Mouse (Mus musculus) limb, embryonic 14.5 days (tissue): Measurements from ENCODE around the gene Steap1. TPM values are rescaled to one million over a fixed set of nuclear protein-coding genes. Genes with fewer than 3 reads are reported as not detected.
A peak's percentile ranks its signal among the peaks of the same experiment; 100 is the strongest.

Source experiments
- ATAC-seq: fragments of 200-750 bp; cut with Nextera tagmentation; 2 replicates; pipeline ENCODE4 v1.8.0; 2017; ENCODE audit warnings: low read depth, moderate number of reproducible peaks, moderate TSS enrichment; ENCODE audit not compliant: low FRiP score
- DNase-seq: peaks from one replicate; pipeline ENCODE4 v3.0.0-alpha.2; 2015; ENCODE audit warnings: low spot score
- H3K27ac ChIP-seq: fragments of 300-500 bp; sonication (generic); replicated peaks from 2 replicates; pipeline ENCODE4 v1.5.1; 2014; ENCODE audit warnings: low read depth, mild to moderate bottlenecking, low read length, moderate library complexity, mixed read lengths
- H3K27me3 ChIP-seq: fragments of 300-500 bp; sonication (generic); 2 replicates; pipeline ENCODE4 v1.6.1; 2014; ENCODE audit warnings: low read length, mixed read lengths; ENCODE audit not compliant: control insufficient read depth, insufficient read depth
- H3K36me3 ChIP-seq: fragments of 300-500 bp; sonication (generic); 2 replicates; pipeline ENCODE4 v1.6.1; 2014; ENCODE audit warnings: mild to moderate bottlenecking, low read length, moderate library complexity, mixed read lengths; ENCODE audit not compliant: control insufficient read depth, insufficient read depth
- H3K4me1 ChIP-seq: fragments of 300-500 bp; sonication (generic); 2 replicates; pipeline ENCODE4 v1.6.1; 2014; ENCODE audit warnings: antibody characterized with exemption, low read length, mixed read lengths; ENCODE audit not compliant: control insufficient read depth, insufficient read depth
- H3K4me2 ChIP-seq: fragments of 300-500 bp; sonication (generic); replicated peaks from 2 replicates; pipeline ENCODE4 v1.6.1; 2014; ENCODE audit warnings: low read depth, mild to moderate bottlenecking, low read length, moderate library complexity; ENCODE audit not compliant: severe bottlenecking
- H3K4me3 ChIP-seq: fragments of 300-500 bp; sonication (generic); replicated peaks from 2 replicates; pipeline ENCODE4 v1.5.1; 2014; ENCODE audit warnings: low read length
- H3K9ac ChIP-seq: fragments of 300-500 bp; sonication (generic); 2 replicates; pipeline ENCODE4 v1.6.1; 2014; ENCODE audit warnings: mild to moderate bottlenecking, low read depth, low read length, moderate library complexity; ENCODE audit not compliant: severe bottlenecking
- H3K9me3 ChIP-seq: fragments of 300-500 bp; sonication (generic); 2 replicates; pipeline ENCODE4 v1.6.1; 2016; ENCODE audit warnings: low read length; ENCODE audit not compliant: control insufficient read depth
- POLR2A ChIP-seq: fragments of 200-500 bp; IDR thresholded peaks from 2 replicates; pipeline ENCODE4 v1.8.0; 2012; ENCODE audit warnings: inconsistent platforms, mild to moderate bottlenecking, moderate library complexity, borderline replicate concordance; ENCODE audit not compliant: insufficient read depth, insufficient read length; ENCODE audit errors: extremely low read depth
- WGBS: fragments of 180-500 bp; shearing (Covaris S2); extraction: QIAGEN DNeasy Blood & Tissue Kit; methylation state at CpG from one replicate; pipeline ENCODE4 v1.1.7; 2014; 5-methylcytosine and 5-hydroxymethylcytosine counted together
- polyA plus RNA-seq, 2 experiments: library from polyadenylated mRNA; depleted of rRNA in 1 of 2; stranded (reverse) in 1 of 2; unstranded in 1 of 2; fragments of >200 nt; fragmentation: Nextera tagmentation in 1 of 2; extraction: Ambion mirVana in 1 of 2; gene quantifications; 2 replicates each; pipeline versions ENCODE4 v1.2.1 to v1.2.3; 2012 to 2014

Gene Steap1
- polyA plus RNA-seq, 2 experiments = 3.6 to 4.7 TPM

DNA sequence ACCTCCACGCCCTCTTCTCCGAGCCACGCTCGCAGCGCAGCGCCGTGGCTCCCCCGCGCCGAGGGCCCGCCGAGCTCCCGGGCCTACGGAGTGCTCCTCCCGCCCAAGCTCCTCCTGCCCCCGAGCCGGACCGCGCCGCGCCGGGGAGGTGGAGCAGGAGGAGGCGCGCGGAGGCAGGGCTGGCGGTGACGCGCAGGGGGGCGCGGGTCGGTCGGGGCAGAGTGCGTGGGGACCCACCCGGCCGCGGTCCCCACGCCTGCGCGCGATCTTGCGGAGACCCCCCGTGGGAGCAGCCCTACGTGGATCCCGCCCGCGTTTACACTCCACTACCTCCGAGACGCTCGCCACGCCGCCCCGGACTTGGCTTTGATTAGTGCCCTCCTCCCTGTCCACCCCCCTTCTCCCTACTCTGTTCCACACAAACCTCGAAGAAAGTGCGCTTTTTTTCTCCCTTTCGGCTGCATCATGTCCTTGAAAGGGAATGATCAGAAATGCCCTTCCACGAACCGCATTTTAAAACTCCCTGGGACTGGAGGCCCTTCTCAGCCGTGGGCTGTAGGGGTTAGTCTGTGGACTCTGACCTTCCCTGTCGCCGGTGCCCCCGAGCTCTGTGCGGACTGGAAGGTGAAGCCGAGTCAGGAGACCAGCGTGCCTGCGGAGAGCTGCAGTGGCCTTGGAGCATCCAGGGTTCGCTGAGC lies 55.0 kb downstream of the Steap1 start, which contains the start of gene Steap2:
Gene Steap2, minus strand, starts transcription at position 623 of the 698 bp plus-strand sequence.
- WGBS = 2% methylated on average over 41 of the region's 66 CpGs
- Histone ChIP-seq H3K36me3 (no peaks in the 10 kb centered on the region), H3K27ac (0 out of 2 replicates have a peak within 1 kb of the TSS, but pooled peaks have one; percentile 19), H3K4me3 (peak within 1 kb of the TSS; percentile 76), H3K4me1 (0 out of 2 replicates have a peak, but pooled peaks cover 7% of the 10 kb centered on the region), H3K4me2 (peak within 1 kb of the TSS; percentile 61), H3K9ac (peak within 1 kb of the TSS; percentile 92), H3K9me3 (no peaks in the 10 kb centered on the region), H3K27me3 (no peaks in the 10 kb centered on the region)
- peak; percentile 91 for ATAC-seq
- 0 out of 2 replicates have a peak, but pooled peaks have one; percentile 39 for TF ChIP-seq POLR2A
- DNase-seq = peak; percentile 44

DNA sequence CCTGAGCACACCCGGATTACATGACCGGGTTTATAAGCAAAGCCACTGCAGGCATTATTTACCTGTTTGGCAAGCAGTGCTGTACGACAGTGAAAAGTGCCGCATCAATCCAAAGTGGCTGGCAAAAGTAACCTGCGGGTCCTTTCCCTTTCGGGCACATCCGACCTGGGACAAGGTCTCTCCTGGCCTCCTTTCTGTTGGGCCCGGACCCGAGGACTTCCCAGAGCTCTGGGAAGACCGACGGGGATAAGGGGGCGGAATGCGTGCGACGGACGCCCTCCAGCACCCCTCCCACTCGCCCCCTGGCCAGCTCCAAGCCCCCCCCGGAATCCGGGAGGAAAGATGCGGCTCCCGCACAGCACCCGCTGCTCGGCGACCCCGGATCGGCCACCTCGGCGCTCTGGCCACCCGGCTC lies 55.6 kb downstream of the Steap1 start:
- under 1% methylated on average over 24 of the region's 29 CpGs for WGBS
- no peaks in the 10 kb centered on the region for H3K36me3 ChIP-seq
- 0 out of 2 replicates have a peak overlapping the region, but pooled peaks have one; percentile 19 for H3K27ac ChIP-seq
- ATAC-seq = peak; percentile 75
- H3K4me2 ChIP-seq = peak overlapping the region; percentile 61
- peak overlapping the region; percentile 76 for H3K4me3 ChIP-seq
- no peaks in the 10 kb centered on the region for H3K27me3 ChIP-seq
- H3K9ac ChIP-seq = peak overlapping the region; percentile 92
- DNase-seq = peak; percentile 18
- no peaks in the 10 kb centered on the region for H3K9me3 ChIP-seq
- TF ChIP-seq POLR2A = no peak
- H3K4me1 ChIP-seq = peaks cover 7% of the 10 kb centered on the region; the same call in 1 of the 2 replicates

- DNase-seq (no peak), ATAC-seq (no peak)
- Histone ChIP-seq H3K9ac (no peak overlapping the region), H3K4me3 (no peak overlapping the region), H3K9me3 (no peaks in the 10 kb centered on the region), H3K4me1 (peaks cover 7% of the 10 kb centered on the region; the same call in 1 of the 2 replicates), H3K36me3 (no peaks in the 10 kb centered on the region), H3K27ac (no peak overlapping the region), H3K27me3 (no peaks in the 10 kb centered on the region), H3K4me2 (no peak overlapping the region; the same call in 1 of the 2 replicates)
- WGBS = 55% methylated on average over 4 of the region's 4 CpGs
- no peak for TF ChIP-seq POLR2A
Measured at GRCm38 (mm10) chr5:5692167-5692738, 56.9 kb downstream of the Steap1 start.

- ATAC-seq = no peak
Measured at GRCm38 (mm10) chr5:5688945-5689540, 60.1 kb downstream of the Steap1 start.

GRCm38 (mm10) chr5:5688228-5688627 lies 60.9 kb downstream of the Steap1 start:
- 55% methylated on average over 6 of the region's 6 CpGs for WGBS
- no peak overlapping the region for H3K4me2 ChIP-seq
- no peaks in the 10 kb centered on the region for H3K27me3 ChIP-seq
- H3K4me3 ChIP-seq = no peak overlapping the region
- peaks cover 7% of the 10 kb centered on the region; the same call in 1 of the 2 replicates for H3K4me1 ChIP-seq
- no peak for DNase-seq
- no peak overlapping the region for H3K9ac ChIP-seq
- no peak for ATAC-seq
- H3K9me3 ChIP-seq = no peaks in the 10 kb centered on the region
- no peaks in the 10 kb centered on the region for H3K36me3 ChIP-seq
- H3K27ac ChIP-seq = no peak overlapping the region
- TF ChIP-seq POLR2A = no peak

More at GRCm38 (mm10) chr5:5688945-5689540, 60.1 kb downstream of the Steap1 start:
- no peak for TF ChIP-seq POLR2A
- Histone ChIP-seq H3K27ac (no peak overlapping the region), H3K4me2 (no peak overlapping the region), H3K4me1 (peaks cover 7% of the 10 kb centered on the region; the same call in 1 of the 2 replicates), H3K4me3 (no peak overlapping the region), H3K36me3 (no peaks in the 10 kb centered on the region), H3K9me3 (no peaks in the 10 kb centered on the region), H3K27me3 (no peaks in the 10 kb centered on the region), H3K9ac (no peak overlapping the region)
- DNase-seq = no peak
- 61% methylated on average over 8 of the region's 8 CpGs for WGBS
